Mouse (Mus musculus): ENCODE data around the gene 1110059E24Rik.
"Not testable (repeated sequence)": the region's sequence is repeated elsewhere in the genome, so short reads cannot be mapped to it uniquely, and the experiment has no call there.

The 1110059E24Rik gene

GRCm38 (mm10) chr19:21652285-21653171 is at the start of gene 1110059E24Rik:
1110059E24Rik (minus strand) TSS chr19:21652976.
- peak; percentile 97 for DNase-seq

DNA sequence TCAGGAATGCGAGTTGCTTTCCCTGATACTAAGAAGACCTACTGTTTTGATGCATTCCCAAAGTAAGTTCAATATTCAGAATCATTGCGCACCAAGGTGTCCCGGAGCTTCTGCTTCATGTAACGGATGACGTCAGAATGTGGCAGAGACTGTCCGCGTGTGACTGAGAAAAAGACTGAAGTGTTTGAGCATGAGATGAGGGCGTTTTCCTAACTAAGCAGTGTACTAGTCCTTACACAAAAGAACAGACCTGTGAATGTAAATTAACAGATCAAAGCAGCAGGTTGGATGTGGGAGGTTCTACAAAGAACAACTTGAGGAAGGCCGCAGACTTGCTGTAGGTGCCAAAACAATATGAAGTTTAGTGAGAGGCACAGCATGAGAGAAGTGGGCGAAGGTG is 28.2 kb upstream of the 1110059E24Rik start:
- no peak for DNase-seq

DNA sequence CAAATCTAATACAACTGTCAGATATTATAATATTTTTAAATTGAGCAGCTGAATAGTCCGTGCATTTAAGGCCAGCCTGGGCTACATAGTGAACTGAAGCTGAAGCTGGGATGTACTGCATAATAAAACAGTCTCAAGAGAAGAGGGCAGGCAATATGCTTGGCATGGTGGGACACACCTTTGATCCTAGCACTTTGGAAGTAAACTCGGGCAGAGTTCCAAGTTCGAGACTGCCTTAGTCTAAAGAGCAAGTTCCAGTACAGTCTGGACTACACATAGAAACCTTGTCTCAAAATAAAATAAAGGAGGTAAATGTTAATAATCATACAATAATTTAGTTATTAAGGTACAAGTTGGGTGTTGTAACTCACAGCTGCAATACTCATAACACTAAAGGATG is 27.3 kb upstream of the 1110059E24Rik start:
- no peak for DNase-seq

DNA sequence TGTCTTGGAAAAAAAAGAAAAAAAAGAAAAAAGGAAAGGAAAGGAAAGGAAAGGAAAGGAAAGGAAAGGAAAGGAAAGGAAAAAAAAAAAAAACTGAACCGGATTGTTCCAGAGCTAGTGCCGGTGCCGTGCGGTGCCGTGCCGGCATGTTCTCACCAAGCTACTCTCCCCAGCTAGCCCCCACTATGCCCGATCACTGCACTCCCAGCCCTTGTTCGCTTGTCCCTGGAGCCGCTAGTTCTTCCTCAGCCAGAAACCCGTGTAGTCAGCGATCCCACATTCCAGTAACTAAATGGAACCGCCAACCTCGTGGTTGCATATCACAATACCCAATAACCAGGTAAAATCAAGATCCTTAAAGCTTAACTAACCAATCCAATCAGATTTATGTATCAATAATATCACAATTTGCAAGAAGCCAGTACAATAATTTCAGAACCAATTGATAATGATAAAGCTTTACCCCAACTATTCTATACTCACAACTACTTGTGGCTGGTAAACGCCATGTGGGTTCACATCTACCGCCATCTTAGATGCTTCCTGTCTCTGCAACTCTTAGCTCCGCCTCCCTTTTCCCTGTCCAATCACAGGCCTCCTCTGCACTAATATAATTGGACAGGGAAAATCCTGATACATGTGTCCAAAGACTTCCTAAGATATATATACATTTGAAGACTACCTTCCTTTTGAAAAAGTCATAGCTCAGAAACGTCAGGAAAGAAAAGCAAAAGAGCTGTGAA is 21.7 kb upstream of the 1110059E24Rik start:
- DNase-seq, result no peak

DNA sequence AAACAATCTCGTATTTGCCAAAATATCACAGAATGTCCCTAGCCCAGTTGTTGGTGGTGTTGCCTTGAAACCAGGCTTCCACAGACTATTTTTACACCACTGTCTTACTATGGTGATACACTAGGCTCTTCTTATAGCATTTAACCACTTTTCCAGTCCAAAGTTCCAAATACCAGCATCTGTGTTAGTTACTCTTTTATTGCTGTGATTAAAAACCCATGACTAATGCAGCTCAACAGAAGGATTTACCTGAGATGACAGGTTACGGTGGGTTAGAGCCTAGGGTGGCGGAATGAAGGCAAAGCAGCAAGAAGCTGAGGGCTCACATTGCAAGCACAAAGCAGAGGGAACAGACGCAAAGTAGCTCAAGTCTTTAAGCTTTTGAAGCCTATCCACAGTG is 16.9 kb upstream of the 1110059E24Rik start:
- DNase-seq, result no peak

- no peak for DNase-seq
These were observed 11.1 kb upstream of the 1110059E24Rik start for GRCm38 (mm10) chr19:21663756-21664456.

DNA sequence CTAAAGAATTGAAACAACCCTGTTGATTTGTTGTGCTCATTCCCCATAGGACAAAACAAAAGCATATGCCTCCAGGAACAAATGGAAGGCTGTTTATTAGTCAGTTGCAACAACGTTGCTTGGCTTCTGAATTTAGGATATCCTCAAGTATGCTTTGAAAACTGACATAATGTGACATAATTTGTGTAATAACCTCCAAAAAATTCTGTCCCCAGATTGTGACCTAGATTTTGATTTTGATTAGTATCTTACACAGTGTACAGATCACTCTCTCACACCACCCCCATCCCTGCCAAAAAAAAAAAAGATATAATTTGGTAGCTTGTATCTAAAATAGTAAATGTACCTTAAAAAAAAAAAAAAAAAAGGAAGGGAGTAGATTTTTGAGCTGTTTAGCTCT is 8.0 kb upstream of the 1110059E24Rik start:
- no peak for DNase-seq

DNA sequence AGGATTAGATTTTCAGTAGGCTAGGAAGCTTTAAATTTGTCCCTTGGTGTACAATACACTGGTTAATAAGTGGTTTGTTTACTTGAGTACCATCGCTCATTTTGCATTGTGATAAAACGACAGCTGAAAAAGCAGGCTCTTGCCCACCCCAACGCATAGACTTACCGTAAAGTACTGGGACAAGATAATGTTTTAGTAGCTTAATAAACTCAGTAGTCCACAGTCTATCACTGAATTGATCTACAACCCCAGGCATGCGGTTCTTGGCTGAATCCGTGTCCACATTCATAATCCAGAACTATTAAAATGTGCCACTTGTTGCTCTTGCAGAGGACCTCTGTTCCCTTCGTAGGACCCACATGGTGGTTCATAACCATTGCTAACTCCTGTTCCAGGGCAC is 2.0 kb upstream of the 1110059E24Rik start:
- DNase-seq, result no peak

DNA sequence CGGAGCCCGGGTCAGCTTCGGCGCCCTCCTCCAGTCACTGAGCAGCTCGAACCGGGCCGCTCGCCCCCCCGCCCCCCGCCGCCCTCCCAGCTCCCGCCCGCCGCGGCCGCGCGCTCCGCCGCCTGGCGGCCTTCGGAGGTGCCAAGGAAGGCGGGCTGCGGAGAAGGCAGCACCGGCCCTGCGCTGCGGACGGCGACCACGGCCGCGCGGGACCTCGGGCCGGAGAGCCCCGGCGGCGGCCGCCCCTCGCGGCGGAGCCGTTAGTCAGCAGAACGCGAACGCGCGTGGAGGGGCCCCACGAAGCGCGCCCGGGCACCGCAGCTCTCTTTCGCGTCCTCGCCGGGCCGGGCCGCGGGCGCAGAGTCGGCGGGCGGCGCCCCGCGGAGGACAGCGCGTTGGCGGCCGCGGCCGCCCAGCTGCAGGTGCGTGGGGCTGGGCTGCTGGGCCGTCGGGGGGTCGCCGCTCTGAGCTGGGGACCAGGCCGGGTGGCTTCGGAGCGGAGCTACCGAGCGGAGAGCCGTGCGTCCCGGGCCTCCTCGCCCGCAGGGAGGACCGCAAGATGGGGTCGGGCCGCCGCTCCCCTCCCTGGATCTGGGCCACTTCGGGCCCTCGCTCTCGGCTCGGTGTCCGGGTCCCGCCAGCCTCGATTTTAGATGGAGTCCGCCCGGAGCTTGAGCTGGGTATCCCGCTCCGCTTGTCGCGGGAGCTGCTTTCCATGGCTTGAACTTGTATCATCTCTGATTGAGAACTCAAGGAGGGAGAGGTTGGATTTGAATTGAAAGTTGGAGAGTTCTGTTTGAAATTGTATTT is 601 bp upstream of the 1110059E24Rik start, which contains the start of gene Abhd17b:
Gene Abhd17b, plus strand, starts transcription at position 14 of the 810 bp plus-strand sequence.
- peak; percentile 69 for DNase-seq

- no peak for DNase-seq
These were observed 1.1 kb downstream of the 1110059E24Rik start for GRCm38 (mm10) chr19:21651664-21652063.

DNA sequence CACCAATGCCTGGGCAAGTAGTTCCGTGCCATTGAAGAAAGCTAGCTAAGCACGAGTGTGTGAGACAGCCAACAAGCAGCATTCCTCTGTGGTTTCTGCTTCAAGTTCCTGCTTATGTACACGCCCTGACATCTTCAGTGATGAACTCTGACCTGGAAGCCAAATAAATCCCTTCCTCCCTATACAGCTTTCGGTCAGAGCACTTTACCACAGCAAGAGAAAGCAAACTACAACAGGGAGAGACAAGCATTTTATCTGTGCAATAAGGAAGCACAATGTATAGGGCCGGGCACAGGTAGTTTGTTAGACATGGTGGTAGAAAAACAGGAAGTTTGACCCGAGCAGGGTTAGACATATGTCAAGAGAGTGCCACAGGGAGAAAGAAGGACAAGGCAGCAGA is 6.6 kb downstream of the 1110059E24Rik start:
- no peak for DNase-seq

DNA sequence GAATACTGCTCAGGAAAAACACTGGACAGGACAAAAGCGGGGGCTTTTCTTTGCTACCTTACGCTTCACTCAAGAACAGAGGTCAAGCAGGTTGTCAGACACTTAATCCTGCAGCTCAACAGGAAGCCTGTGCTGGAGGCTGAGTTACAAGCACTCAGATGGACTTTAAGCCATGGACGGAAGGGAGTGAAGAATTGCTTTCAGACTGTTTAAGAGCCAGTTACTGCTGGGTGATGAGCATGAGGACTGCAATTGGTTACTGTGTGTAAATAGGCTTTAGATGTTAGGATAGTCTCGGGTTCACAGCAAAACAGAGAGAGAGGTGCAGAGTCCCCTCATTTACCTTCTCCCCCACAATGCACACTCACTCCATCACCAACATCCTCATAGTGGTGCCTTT is 7.5 kb downstream of the 1110059E24Rik start:
- DNase-seq, result no peak

- DNase-seq, result no peak
These were observed 8.8 kb downstream of the 1110059E24Rik start for GRCm38 (mm10) chr19:21643935-21644334.

DNA sequence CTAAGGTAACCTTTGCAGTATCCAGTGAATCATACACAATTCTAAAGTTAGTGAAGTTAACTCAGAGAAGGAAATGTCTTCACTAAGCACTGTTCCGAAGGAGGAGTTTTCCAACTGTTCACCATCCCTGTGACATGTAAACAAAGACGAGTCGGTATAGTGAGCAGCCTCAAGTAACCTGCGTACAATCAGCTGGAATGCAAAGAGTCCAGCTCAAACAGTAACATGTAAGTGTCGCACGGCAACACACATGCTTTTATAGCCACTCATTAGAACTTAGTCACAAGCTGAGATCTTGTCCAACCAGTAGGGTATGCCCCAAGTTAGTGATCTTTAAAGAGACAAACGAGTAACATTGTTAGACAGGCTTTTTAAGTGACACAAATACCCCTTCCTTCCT is 15.1 kb downstream of the 1110059E24Rik start:
- DNase-seq, result no peak

- DNase-seq, result no peak
These were observed 15.9 kb downstream of the 1110059E24Rik start for GRCm38 (mm10) chr19:21636907-21637306.

DNA sequence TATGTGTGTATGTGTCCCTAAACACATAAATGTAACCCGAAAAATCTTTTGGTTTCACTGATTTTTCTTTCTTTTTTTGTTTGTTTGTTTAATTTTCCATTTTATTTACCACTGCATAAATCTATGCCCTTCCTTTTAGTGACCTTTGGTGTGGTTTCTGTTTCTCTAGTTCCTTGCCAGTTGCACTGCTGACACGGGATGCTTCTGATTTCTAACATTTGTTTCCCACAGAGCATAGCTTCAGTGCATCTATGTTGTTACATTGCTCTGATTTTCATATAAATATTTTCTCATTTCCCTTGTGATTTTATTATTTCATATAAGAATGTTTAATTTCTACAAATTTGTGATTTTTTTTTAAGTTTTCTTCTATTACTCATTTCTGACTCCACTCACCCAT is 17.4 kb downstream of the 1110059E24Rik start:
- DNase-seq, result no peak

GRCm38 (mm10) chr19:21630656-21631331 is 22.0 kb downstream of the 1110059E24Rik start:
- DNase-seq, result peak; percentile 5

DNA sequence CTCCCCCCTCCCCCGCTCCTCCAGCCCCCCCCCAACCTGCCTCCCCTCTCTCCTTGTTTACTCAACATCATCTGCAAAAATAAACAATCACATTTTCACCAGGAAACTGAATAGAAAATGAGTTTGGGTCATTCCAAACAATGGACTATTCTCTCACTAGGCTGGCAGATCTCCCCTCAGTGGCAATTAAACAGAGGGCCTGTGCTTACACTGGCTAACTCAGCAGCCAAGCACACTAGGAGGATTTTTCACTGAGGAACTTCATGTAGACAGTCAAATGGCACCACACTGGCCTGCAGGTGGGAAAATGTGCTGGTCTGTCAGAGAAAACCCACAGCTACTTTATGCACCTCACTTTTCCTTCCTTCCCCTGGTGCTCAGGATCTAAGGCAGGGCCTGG is 23.3 kb downstream of the 1110059E24Rik start:
- DNase-seq, result peak; percentile 4

GRCm38 (mm10) chr19:21629030-21629429 is 23.7 kb downstream of the 1110059E24Rik start:
- DNase-seq, result no peak

DNA sequence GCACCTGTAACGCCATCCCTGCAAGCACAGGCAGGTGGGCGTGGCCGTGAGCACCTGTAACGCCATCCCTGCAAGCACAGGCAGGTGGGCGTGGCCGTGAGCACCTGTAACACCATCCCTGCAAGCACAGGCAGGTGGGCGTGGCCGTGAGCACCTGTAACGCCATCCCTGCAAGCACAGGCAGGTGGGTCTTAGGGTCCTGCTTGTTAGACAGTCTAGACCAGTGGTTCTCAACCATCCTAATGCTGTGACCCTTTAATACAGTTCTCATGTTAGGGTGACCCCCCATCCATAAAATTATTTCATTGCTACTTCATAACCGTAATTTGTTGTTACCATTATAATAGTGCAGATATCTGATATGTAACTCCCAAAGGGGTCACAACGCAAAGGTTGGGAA is 24.3 kb downstream of the 1110059E24Rik start:
- not testable (repeated sequence) for DNase-seq

- DNase-seq, result no peak
These were observed 26.3 kb downstream of the 1110059E24Rik start for GRCm38 (mm10) chr19:21626271-21626988.
